Mouse (Mus musculus) left cerebral cortex, postnatal 36 days (tissue): Measurements from ENCODE around the gene Yipf1. TPM values are rescaled to one million over a fixed set of nuclear protein-coding genes. Genes with fewer than 3 reads are reported as not detected.
A peak's percentile ranks its signal among the peaks of the same experiment; 100 is the strongest.
"Not testable (repeated sequence)": the region's sequence is repeated elsewhere in the genome, so short reads cannot be mapped to it uniquely, and the experiment has no call there.

ENCODE experiments used
- DNase-seq, 2 experiments: peaks; one replicate each; pipeline ENCODE4 v3.0.0; 2021 to 2022; ENCODE audit warnings: low spot score in 2 of 2, mixed read lengths in 1 of 2
- intact Hi-C: fragments of 180-260 bp; cut with DNase I; formaldehyde crosslinking; loops from one replicate; pipeline ENCODE4 v1.15.1; 2025
- total RNA-seq, 2 experiments: library from RNA; stranded (reverse); gene quantifications; 2 replicates each; pipeline ENCODE4 v1.2.3; 2021

Yipf1 gene
- total RNA-seq, 2 experiments from 2014 or later, result 41.7 to 45.8 TPM

- no peak for DNase-seq
- intact Hi-C loops, result loop anchor here (2.0 kb wide), 1 partner anchor 62 kb away; the partner anchor contains the start of genes Hspb11 and Lrrc42
Observed at GRCm38 (mm10) chr4:107314479-107314805, 279 bp downstream of the Yipf1 start.

DNA sequence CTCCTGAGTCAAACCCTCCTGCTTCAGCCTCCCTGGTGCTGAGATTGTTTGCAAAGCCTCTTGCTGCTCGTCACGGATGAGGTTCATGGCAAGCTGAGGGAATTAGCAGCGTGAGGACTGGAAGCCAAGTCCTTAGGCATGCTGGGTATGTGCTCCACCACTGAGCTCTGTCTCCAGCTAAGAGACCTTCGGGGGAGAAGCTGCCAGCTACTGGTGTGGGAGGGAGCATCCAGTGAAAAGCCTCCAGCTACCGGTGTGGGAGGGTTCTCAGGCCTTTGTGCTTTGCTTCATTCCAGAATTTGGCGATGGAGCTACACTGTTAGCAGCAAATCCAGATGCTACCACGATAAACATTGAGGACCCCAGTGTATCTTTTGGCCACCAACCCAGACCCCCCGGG, 4.5 kb downstream of the Yipf1 start:
- DNase-seq, result no peak
- intact Hi-C loops, result no loop called here

DNA sequence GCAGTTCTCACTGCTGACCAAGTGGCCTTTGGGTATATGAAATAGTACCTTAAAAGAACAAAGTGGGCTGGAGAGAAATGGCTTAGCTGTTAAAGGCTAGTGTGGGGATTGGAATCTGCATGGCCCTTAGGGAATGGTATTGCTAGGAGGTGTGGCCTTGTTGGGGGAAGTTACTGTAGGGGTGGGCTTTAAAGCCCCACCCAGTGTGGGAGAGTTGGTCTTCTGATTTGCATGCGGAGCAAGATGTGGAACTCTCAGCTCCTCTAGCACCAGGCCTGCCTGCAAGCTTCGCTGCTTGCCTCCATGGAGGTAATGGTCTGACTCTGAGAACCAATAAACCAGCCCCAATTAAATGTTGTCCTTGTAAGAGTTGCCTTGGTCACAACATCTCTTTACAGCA, 6.9 kb downstream of the Yipf1 start:
- intact Hi-C loops, result no loop called here
- no peak for DNase-seq

DNA sequence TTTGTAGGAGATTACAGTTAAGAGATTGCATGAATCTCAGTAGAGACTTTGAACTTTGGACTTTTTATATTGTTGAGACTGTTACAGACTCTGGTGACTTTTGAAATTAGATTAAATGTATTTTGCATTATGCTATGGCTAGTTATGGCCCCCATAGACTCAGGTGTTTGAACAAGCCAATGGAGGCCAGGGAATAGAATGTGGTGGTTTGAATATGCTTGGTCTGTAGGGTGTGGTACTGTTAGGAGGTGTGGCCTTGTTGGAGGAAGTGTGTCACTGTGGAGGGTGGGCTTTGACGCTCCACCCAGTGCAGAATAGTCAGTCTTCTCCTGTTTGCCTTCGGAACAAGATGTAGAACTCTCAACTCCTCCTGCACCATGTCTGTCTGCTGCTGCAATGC, 8.9 kb downstream of the Yipf1 start:
- intact Hi-C loops, result no loop called here
- no peak for DNase-seq

DNA sequence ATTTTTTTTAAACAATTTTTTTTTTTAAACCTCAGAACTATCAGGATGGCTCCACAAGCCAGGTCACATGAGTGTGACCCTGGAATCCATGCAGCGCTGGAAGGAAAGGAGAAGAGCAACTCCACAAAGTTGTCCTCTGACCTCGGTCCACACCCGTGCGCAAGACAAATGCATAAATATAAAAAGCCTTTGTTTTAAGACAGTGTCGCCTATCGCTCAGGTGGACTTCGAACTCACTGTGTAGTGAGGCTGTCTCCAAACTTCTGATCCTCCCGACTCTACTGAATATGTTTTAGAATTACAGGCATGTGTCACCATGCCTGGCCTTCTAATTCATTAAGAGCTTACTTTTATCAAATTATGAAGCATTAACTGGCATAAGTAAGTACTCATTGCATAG, 14.4 kb downstream of the Yipf1 start:
- intact Hi-C loops, result no loop called here
- no peak for DNase-seq

DNA sequence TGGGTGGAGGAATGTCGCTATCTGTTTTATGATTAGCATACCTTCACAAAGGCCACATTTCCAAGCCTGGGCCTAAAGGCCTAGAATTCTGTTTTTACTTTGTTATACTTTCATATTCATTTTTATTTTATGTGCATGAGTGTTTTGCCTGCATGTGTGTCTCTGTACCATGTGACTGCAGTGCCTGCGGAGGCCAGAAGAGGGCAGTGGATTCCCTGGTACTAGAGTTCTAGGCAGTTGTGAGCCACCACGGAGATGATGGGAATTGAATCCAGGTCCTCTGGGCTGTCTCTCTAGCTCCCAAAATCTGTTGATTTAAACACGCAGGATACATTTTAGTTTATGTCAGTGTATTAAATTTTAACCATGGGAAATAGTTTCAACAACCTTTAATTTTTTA, 19.4 kb downstream of the Yipf1 start:
- no peak for DNase-seq
- intact Hi-C loops, result no loop called here

DNA sequence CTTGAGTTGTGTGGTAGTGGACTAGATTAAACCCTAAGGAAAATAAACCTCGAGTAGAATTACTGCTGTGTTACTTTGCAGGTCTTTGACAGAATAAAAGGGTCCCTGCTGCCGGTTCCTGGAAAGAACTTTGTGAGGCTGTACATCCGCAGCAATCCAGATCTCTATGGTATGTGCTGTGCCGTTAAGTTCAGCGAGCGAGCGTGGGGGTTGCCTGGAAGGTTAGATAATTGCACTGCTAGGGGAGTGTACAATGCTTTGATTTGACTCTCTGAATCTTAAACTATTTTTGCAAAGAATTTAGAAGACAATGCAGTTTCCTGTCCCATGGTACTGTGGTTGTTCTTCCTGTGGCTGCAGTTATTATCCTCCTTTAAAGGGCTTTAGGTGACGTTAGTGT, 22.2 kb downstream of the Yipf1 start:
- no peak for DNase-seq
- intact Hi-C loops, result no loop called here

DNA sequence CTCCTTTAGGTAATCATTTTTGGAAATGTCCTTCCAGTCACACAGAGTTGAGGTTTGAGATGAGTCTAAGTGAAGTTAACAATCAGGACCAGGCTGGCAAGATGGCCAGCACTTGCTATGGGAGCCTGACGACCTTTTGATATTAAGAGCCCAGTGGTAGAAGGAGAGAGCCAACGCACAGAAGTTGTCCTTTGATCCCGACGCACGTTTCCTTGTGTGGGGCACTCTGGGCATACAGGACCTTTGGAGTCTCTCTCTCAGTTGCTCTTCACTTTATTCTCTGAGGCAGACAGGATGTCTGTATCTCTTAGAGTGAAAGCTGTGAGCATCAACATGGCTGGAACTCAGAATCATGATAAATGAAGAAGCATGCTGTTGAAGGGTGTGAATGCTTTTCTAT, 23.3 kb downstream of the Yipf1 start:
- intact Hi-C loops, result no loop called here
- DNase-seq, result no peak

DNA sequence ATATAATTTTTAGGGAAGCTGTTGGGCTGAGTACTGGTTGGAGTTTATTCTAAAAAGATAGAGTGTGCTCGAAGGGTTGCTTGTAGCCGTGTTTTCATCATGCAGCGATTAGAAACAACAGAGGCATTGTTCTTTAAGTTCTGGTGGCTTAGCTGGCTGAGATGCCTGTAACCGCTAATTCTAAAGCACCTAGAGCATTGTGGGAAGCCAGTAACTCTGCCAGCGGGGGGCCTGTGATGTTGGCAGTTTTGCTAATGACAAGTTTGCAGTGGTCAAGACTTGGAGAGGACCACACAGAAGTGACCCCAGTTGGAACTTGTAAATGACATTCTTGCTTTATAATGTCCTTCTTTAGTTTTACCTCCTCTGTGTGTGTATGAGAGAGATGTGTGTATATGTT, 27.2 kb downstream of the Yipf1 start:
- intact Hi-C loops, result loop anchor here (10.0 kb wide), 2 partner anchors 157 to 727 kb away; partner anchors contain the start of gene Lexm
- DNase-seq, result no peak

GRCm38 (mm10) chr4:107344612-107345011, 30.4 kb downstream of the Yipf1 start:
- intact Hi-C loops, result loop anchor here (10.0 kb wide), 2 partner anchors 160 to 730 kb away; partner anchors contain the start of gene Lexm
- DNase-seq, result no peak

DNA sequence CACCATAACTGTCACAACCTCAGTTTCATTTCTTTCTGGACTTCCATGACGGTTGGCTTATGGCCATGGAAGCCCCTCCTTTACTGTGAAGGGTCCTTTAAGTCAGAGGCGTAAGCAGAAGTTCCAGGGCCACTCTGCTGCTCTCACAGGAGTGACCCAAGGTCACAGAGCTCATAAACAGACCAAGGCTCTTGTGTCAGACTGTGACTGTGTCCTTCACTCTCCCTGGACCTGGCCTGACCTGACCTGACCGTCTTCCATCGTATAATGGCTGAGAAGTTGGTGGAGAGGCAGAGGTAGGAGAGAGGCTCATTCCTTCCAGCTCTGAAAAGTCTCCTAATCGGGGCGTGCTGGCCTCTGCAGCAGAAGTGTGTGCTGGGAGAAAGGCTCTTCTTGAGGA, 33.1 kb downstream of the Yipf1 start:
- intact Hi-C loops, result loop anchor here (10.0 kb wide), 2 partner anchors 162 to 732 kb away; partner anchors contain the start of gene Lexm
- DNase-seq, result no peak

- no peak for DNase-seq
- intact Hi-C loops, result loop anchor here (2.0 to 10.0 kb wide), 3 partner anchors 98 to 734 kb away; partner anchors contain the start of gene Lexm
Observed at GRCm38 (mm10) chr4:107348529-107349310, 34.6 kb downstream of the Yipf1 start.

- peak in 1 of 2 experiments; percentile 28 for DNase-seq
- intact Hi-C loops, result loop anchor here (2.0 to 10.0 kb wide), 3 partner anchors 99 to 735 kb away; partner anchors contain the start of gene Lexm
Observed at GRCm38 (mm10) chr4:107349311-107350008, 35.3 kb downstream of the Yipf1 start.

- DNase-seq, result no peak
- intact Hi-C loops, result no loop called here
Observed at GRCm38 (mm10) chr4:107351368-107351767, 37.2 kb downstream of the Yipf1 start.

DNA sequence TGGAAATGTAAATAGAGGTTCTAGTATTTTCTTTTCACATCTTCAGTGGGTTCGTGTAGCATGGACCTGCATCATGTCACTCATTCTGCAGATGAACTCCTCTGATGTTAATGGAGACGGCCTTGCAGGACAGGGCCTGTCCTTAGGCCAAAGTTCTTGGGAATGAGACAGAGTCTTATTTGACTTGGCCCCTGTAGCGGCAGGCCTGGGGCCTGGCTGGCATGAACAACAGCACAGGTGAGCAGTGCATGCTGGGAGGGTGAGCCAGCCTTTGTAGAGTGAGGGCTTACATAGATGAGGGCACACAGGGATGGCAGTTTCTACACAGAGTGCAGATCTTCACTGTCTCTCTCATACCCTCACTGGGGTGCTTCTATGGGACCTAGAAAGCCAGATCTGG, 39.4 kb downstream of the Yipf1 start:
- no peak for DNase-seq
- intact Hi-C loops, result no loop called here

- DNase-seq, result no peak
- intact Hi-C loops, result no loop called here
Observed at GRCm38 (mm10) chr4:107354126-107354525, 40.0 kb downstream of the Yipf1 start.

DNA sequence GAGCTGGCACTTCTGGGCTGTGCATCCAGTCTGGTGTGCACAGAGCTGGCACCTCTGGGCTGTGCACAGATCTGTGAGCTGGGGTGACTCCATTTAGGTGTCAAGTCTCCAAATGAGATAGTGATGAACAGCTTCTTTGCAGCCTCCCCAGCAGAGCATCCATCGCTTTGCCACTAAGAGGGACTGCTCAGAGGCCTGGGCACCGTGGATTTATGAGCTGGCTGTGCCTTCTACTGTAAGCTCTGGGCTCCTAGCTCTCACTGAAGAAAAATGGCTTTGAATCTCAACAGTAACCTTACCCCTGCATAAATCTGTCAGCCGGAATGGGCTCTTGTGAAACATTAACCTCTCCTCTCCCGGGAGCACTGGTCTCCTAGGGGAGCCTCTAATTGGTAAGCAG, 40.4 kb downstream of the Yipf1 start:
- intact Hi-C loops, result no loop called here
- no peak for DNase-seq

DNA sequence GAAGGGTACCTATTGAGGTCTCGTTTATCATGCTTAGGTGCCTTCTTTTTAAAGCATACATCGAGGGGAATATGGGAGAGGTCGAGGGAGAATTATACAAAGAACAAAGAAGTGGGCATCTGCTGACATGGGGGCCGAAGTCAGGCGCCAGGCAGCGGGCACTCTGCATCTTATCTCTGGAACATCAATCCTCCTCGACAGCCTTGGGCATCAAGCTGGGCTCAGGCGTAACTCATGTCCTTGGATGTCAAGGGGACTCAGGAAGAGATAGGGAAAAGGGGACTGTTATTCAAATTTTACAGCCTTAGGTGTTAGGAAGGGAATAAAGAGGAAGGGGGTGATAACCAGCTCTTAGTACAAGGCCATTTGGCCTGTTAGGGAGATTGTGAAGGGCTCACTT, 43.0 kb downstream of the Yipf1 start:
- intact Hi-C loops, DNase-seq: not testable (repeated sequence)

- intact Hi-C loops, result no loop called here
- DNase-seq, result no peak
Observed at GRCm38 (mm10) chr4:107358460-107358859, 44.3 kb downstream of the Yipf1 start.

GRCm38 (mm10) chr4:107360457-107361145, 46.4 kb downstream of the Yipf1 start:
- DNase-seq, result no peak
- intact Hi-C loops, result no loop called here
